Mouse (Mus musculus): Measurements from ENCODE around the gene Ctnna3. TPM values are rescaled to one million over a fixed set of nuclear protein-coding genes. Genes with fewer than 3 reads are reported as not detected.
"Not testable (repeated sequence)": the region's sequence is repeated elsewhere in the genome, so short reads cannot be mapped to it uniquely, and the experiment has no call there.

Ctnna3 gene
- polyA plus RNA-seq, 1 experiment from 2014 or later = not detected

DNA sequence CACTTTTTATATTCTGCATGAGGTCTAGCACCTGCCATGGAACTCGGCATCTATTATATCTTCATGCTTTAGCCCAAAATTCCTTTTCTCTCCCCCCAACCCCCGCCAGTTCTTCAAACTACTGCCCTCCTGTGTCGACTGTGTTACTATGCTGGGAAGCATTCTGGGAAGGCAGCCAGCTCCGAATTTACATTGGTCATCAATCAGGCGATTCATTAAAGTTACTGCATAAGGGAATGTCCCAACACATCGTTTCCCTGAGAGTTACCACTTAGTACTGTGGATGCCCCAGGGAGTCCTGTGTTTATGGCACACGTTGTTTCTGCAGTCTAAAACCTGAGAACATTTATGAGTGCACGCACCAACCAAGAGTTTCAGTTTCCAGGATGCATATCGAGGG is 1288.1 kb downstream of the Ctnna3 start:
- Histone ChIP-seq H3K4me1 (ENCODE audit: insufficient read depth) (no peaks in the 10 kb centered on the region), H3K9ac (replicated peaks) (no peak overlapping the region), H3K4me3 (ENCODE audit: low read depth, low read length) (no peak overlapping the region), H3K4me2 (ENCODE audit: low read depth, low read length) (no peak overlapping the region), H3K27ac (ENCODE audit: low read depth) (no peak overlapping the region), H3K27me3 (ENCODE audit: insufficient read depth, low read length) (no peaks in the 10 kb centered on the region), H3K36me3 (replicated peaks; ENCODE audit: insufficient read depth, low read length) (no peaks in the 10 kb centered on the region), H3K9me3 (ENCODE audit: low read length) (no peaks in the 10 kb centered on the region)
- TF ChIP-seq CTCF (IDR thresholded peaks at IDR 0.05; ENCODE audit: low read depth) (no peak), EP300 (IDR thresholded peaks at IDR 0.05; ENCODE audit: low read depth) (no peak)
- 75% methylated on average over 9 of the region's 9 CpGs for WGBS (ENCODE audit: insufficient replicate concordance)
- ATAC-seq (no peak), DNase-seq (no peak)

DNA sequence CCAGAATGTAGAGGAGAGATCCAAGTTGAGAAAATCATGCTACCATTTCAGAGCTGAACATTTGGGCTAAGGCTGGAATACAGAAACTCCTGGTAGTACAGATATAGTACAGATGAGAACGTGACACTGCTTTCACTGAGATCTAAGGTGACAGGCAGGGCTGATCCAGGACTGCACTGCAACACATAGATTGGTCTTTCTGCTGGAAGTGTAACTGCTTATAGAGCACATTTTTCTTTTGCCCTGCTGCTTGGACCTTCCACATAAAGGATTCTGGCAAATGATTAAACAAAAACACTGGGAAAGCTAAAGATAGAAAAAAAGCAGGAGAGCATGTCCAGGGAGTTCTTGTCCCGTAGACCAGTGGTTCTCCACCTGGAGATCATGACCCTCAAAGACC is 1305.8 kb downstream of the Ctnna3 start:
- no peak for DNase-seq
- no peak for ATAC-seq
- TF ChIP-seq EP300 (IDR thresholded peaks at IDR 0.05; ENCODE audit: low read depth) (no peak), CTCF (IDR thresholded peaks at IDR 0.05; ENCODE audit: low read depth) (no peak)
- no peaks in the 10 kb centered on the region for H3K4me1 ChIP-seq (ENCODE audit: insufficient read depth)
- 61% methylated on average over 2 of the region's 2 CpGs for WGBS (ENCODE audit: insufficient replicate concordance)
- no peaks in the 10 kb centered on the region for H3K9me3 ChIP-seq (ENCODE audit: low read length)
- H3K4me3 ChIP-seq (ENCODE audit: low read depth, low read length) = no peak overlapping the region
- no peaks in the 10 kb centered on the region for H3K36me3 ChIP-seq (replicated peaks; ENCODE audit: insufficient read depth, low read length)
- H3K27ac ChIP-seq (ENCODE audit: low read depth) = no peak overlapping the region
- H3K9ac ChIP-seq (replicated peaks) = no peak overlapping the region
- no peak overlapping the region for H3K4me2 ChIP-seq (ENCODE audit: low read depth, low read length)
- no peaks in the 10 kb centered on the region for H3K27me3 ChIP-seq (ENCODE audit: insufficient read depth, low read length)

DNA sequence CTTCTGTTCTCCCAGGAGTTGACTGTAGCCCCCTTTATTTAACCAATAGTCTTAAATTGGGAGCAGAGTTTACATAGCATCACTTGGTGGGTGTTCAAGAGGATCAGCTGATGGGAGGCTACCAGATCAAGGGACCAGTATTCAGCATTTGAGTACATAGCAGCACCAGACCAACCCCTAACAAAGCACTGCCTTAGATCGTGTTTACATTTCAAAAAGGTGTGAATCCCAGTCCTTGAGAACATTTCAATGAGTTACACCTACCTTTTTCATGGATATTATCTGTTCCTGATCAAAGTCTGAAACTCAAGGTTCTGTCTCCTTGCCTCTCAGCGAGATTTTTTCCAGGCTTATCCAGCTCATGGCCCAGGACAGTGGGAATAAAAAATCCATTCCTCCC is 1306.7 kb downstream of the Ctnna3 start:
- Histone ChIP-seq H3K36me3 (replicated peaks; ENCODE audit: insufficient read depth, low read length) (no peaks in the 10 kb centered on the region), H3K27me3 (ENCODE audit: insufficient read depth, low read length) (no peaks in the 10 kb centered on the region), H3K4me3 (ENCODE audit: low read depth, low read length) (no peak overlapping the region), H3K9me3 (ENCODE audit: low read length) (no peaks in the 10 kb centered on the region), H3K4me1 (ENCODE audit: insufficient read depth) (no peaks in the 10 kb centered on the region), H3K27ac (ENCODE audit: low read depth) (no peak overlapping the region), H3K9ac (replicated peaks) (no peak overlapping the region), H3K4me2 (ENCODE audit: low read depth, low read length) (no peak overlapping the region)
- DNase-seq (no peak), ATAC-seq (no peak)
- TF ChIP-seq EP300 (IDR thresholded peaks at IDR 0.05; ENCODE audit: low read depth) = no peak
- no peak for TF ChIP-seq CTCF (IDR thresholded peaks at IDR 0.05; ENCODE audit: low read depth)
- 22% methylated on average over 2 of the region's 2 CpGs for WGBS (ENCODE audit: insufficient replicate concordance)

DNA sequence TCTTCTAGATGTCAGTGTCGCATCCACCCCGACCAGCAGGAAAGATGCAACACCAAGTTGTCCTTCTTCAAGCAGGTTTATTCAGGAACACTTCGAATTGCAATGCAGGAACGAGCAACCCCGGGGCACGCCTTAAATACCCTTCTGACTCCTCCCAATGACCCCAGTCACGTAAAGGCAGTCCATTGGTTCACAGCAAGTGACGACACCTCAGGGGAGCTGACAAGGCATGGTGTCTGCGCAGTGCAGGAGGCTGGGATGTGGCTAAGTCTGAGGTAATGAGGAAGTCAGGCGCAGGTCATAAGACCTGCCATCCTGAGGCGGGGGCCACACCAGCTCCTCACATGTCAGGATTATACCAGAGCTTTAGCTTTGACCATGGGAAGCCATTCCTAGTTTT is 1311.8 kb downstream of the Ctnna3 start:
- ATAC-seq = not testable (repeated sequence)

DNA sequence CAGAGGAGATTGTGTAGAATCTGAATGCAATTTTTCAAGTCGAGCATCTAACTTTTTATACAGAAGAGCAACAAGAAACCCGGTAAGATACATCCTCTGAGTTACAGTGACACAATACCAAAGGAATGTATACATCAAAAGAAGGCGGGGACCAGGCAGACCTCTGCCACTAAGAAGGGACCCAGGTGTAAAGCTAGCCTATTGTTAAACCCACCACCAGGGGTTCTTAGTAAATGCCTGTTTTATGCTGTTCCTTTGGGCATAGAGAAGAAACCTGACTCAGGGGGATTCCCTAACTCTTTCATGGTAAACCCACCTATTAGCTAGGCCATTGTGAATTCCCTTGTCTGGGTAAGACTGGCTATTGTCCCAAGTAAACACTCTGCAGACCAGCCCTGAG is 1314.2 kb downstream of the Ctnna3 start:
- not testable (repeated sequence) for H3K4me1 ChIP-seq (ENCODE audit: insufficient read depth); H3K27ac ChIP-seq (ENCODE audit: low read depth); ATAC-seq; H3K4me3 ChIP-seq (ENCODE audit: low read depth, low read length); H3K9me3 ChIP-seq (ENCODE audit: low read length); H3K9ac ChIP-seq (replicated peaks); H3K36me3 ChIP-seq (replicated peaks; ENCODE audit: insufficient read depth, low read length); H3K27me3 ChIP-seq (ENCODE audit: insufficient read depth, low read length); H3K4me2 ChIP-seq (ENCODE audit: low read depth, low read length); DNase-seq
- 46% methylated on average over 3 of the region's 3 CpGs for WGBS (ENCODE audit: insufficient replicate concordance)

More for the DNA sequence above, 1311.8 kb downstream of the Ctnna3 start:
- not testable (repeated sequence) for H3K4me3 ChIP-seq (ENCODE audit: low read depth, low read length); H3K4me2 ChIP-seq (ENCODE audit: low read depth, low read length); H3K4me1 ChIP-seq (ENCODE audit: insufficient read depth); H3K27me3 ChIP-seq (ENCODE audit: insufficient read depth, low read length); H3K9ac ChIP-seq (replicated peaks); H3K27ac ChIP-seq (ENCODE audit: low read depth); DNase-seq; H3K36me3 ChIP-seq (replicated peaks; ENCODE audit: insufficient read depth, low read length); H3K9me3 ChIP-seq (ENCODE audit: low read length)
- 75% methylated on average over 11 of the region's 11 CpGs for WGBS (ENCODE audit: insufficient replicate concordance)

DNA sequence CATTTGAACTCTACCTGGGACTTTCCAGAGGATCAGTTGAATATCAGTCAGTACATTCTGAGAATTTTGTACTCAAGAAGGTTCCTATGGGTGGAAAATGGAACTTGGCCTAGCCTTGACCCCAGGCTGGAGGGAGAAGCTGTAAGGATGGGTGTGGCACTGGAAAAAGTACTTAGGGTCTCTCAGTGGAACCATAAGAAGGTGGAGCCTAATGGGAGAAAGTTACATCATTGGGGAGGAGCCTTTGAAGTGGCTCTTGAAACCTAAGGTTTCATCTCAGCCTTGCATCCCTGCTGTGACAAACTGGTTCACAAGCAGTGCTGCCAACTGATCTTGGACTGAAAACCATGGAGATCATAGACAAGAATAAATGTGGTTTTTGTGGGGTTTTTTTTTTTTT is 1318.8 kb downstream of the Ctnna3 start:
- TF ChIP-seq EP300 (IDR thresholded peaks at IDR 0.05; ENCODE audit: low read depth) (no peak), CTCF (IDR thresholded peaks at IDR 0.05; ENCODE audit: low read depth) (no peak)
- no peaks in the 10 kb centered on the region for H3K27me3 ChIP-seq (ENCODE audit: insufficient read depth, low read length)
- H3K27ac ChIP-seq (ENCODE audit: low read depth) = no peak overlapping the region
- no peaks in the 10 kb centered on the region for H3K4me1 ChIP-seq (ENCODE audit: insufficient read depth)
- H3K9ac ChIP-seq (replicated peaks) = no peak overlapping the region
- no peak overlapping the region for H3K4me2 ChIP-seq (ENCODE audit: low read depth, low read length)
- no peak overlapping the region for H3K4me3 ChIP-seq (ENCODE audit: low read depth, low read length)
- no peaks in the 10 kb centered on the region for H3K36me3 ChIP-seq (replicated peaks; ENCODE audit: insufficient read depth, low read length)
- no peak for DNase-seq
- no peak for ATAC-seq
- no peaks in the 10 kb centered on the region for H3K9me3 ChIP-seq (ENCODE audit: low read length)

DNA sequence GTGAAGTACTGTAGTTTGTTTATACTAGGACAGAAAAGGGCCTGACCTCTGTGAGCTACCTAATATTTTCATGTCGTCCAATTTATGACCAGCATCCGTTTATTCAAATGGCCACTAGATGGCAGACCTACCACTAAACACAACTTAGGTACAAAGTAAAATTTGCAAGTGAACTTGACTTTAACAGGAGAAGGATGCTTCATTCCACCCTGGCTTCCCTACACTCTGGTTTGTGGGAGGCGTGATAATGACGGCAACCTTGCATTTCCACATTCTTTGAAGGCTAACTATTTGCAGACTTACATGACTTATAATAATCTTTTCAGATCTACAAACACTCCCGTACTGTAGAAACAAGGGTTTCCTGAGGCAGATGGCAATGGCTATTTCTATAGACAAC is 1320.9 kb downstream of the Ctnna3 start:
- ATAC-seq (no peak), DNase-seq (peak; percentile 12)
- Histone ChIP-seq H3K4me3 (ENCODE audit: low read depth, low read length) (no peak overlapping the region), H3K4me1 (ENCODE audit: insufficient read depth) (no peaks in the 10 kb centered on the region), H3K27me3 (ENCODE audit: insufficient read depth, low read length) (no peaks in the 10 kb centered on the region), H3K27ac (ENCODE audit: low read depth) (no peak overlapping the region), H3K36me3 (replicated peaks; ENCODE audit: insufficient read depth, low read length) (no peaks in the 10 kb centered on the region), H3K9ac (replicated peaks) (no peak overlapping the region), H3K9me3 (ENCODE audit: low read length) (no peaks in the 10 kb centered on the region), H3K4me2 (ENCODE audit: low read depth, low read length) (no peak overlapping the region)
- TF ChIP-seq EP300 (IDR thresholded peaks at IDR 0.05; ENCODE audit: low read depth) = no peak
- peak; percentile 59 for TF ChIP-seq CTCF (IDR thresholded peaks at IDR 0.05; ENCODE audit: low read depth)
- 31% methylated on average over 5 of the region's 5 CpGs for WGBS (ENCODE audit: insufficient replicate concordance)

Data from liver, postnatal 0 days (tissue).